Mouse (Mus musculus) ES-E14 (cell line): ENCODE measurements around the gene Tmem132c. TPM values are rescaled to one million over a fixed set of nuclear protein-coding genes. Genes with fewer than 3 reads are reported as not detected.

Experiments used
- DNase-seq: peaks from one replicate; pipeline ENCODE4 v3.0.0-alpha.2; 2013; ENCODE audit warnings: low read depth, low spot score
- H3K27ac ChIP-seq: 2 replicates; pipeline ENCODE4 v1.5.1; 2012; ENCODE audit warnings: low read depth, mild to moderate bottlenecking, low read length, moderate library complexity, mixed read lengths; ENCODE audit not compliant: poor library complexity, insufficient read depth, severe bottlenecking
- H3K36me3 ChIP-seq: 2 replicates; pipeline ENCODE4 v1.6.1; 2012; ENCODE audit warnings: mild to moderate bottlenecking, low read length, moderate library complexity, mixed read lengths; ENCODE audit not compliant: control insufficient read depth, poor library complexity, insufficient read depth, severe bottlenecking
- H3K4me1 ChIP-seq, 2 experiments: fragments of 150-350 bp in 1 of 2; sonication (generic) in 1 of 2; 2 replicates each; pipeline ENCODE4 v1.6.1; 2012; ENCODE audit warnings: low read length in 2 of 2, mild to moderate bottlenecking in 1 of 2, mixed read lengths in 1 of 2; ENCODE audit not compliant: control insufficient read depth in 2 of 2, insufficient read depth in 2 of 2, poor library complexity in 1 of 2
- H3K4me3 ChIP-seq, 2 experiments: fragments of 150-350 bp in 1 of 2; sonication (generic) in 1 of 2; 2 replicates each; pipeline ENCODE4 v1.5.1; 2012; ENCODE audit warnings: low read length in 2 of 2, low read depth in 1 of 2, mild to moderate bottlenecking in 1 of 2, mixed read lengths in 1 of 2; ENCODE audit not compliant: insufficient read depth in 1 of 2, poor library complexity in 1 of 2, severe bottlenecking in 1 of 2
- H3K9ac ChIP-seq: 2 replicates; pipeline ENCODE4 v1.6.1; 2012; ENCODE audit warnings: low read depth, mild to moderate bottlenecking, low read length, mixed read lengths; ENCODE audit not compliant: poor library complexity, insufficient read depth, severe bottlenecking
- H3K9me3 ChIP-seq: fragments of 150-350 bp; sonication (generic); 2 replicates; pipeline ENCODE4 v1.6.1; 2012; ENCODE audit warnings: low read depth, mild to moderate bottlenecking, low read length; ENCODE audit not compliant: control insufficient read depth, insufficient read depth
- CHD2 ChIP-seq: IDR thresholded peaks from 2 replicates; pipeline ENCODE4 v1.6.1; 2014; ENCODE audit warnings: mild to moderate bottlenecking, low read depth, low read length, inconsistent platforms
- HCFC1 ChIP-seq: IDR thresholded peaks from 2 replicates; pipeline ENCODE4 v1.6.1; 2012; ENCODE audit warnings: low read length, inconsistent platforms, borderline replicate concordance; ENCODE audit not compliant: insufficient read depth
- MAFK ChIP-seq: IDR thresholded peaks from 2 replicates; pipeline ENCODE4 v1.6.1; 2014; ENCODE audit warnings: mild to moderate bottlenecking, low read depth, low read length, inconsistent platforms; ENCODE audit not compliant: insufficient read depth
- ZC3H11A ChIP-seq: IDR thresholded peaks from 2 replicates; pipeline ENCODE4 v1.6.1; 2012; ENCODE audit warnings: low read depth, mild to moderate bottlenecking, inconsistent platforms, low read length, borderline replicate concordance
- ZNF384 ChIP-seq: IDR thresholded peaks from 2 replicates; pipeline ENCODE4 v1.6.1; 2012; ENCODE audit warnings: low read depth, low read length, inconsistent platforms
- in situ Hi-C, 2 experiments: fragments of 600-800 bp; cut with MboI; formaldehyde crosslinking; loops; one replicate each; pipeline ENCODE4 v1.15.1; 2025; ENCODE audit warnings: low sequenced_read_pairs in 2 of 2, inconsistent platforms in 1 of 2; ENCODE audit not compliant: unreplicated experiment in 2 of 2
- total RNA-seq: library from RNA; depleted of rRNA; stranded (reverse); fragments of 300-350 nt; gene quantifications from 2 replicates; pipeline ENCODE4 v1.2.3, GENCODE M21; 2012

Gene Tmem132c
- total RNA-seq, 1 experiment = 0.71 TPM

DNA sequence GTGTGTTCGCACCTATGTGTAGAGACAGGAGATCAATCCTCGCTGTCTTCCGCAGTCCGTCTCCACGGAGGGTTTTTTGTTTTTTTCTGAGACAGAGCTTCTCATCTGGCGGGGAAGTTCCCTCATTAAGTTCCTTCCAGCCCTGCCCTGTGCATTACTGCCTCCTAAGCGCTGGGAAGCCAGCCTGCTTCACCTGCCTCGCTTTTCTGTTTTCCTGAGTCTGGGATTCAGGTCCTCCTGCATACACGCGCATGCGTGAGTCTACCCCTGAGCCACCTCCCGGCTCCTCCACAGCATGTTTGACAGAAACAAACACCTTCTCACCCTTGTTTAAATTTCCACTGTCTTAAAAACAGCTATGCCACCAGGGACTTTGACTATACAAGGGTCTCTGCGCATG is 2.0 kb downstream of the Tmem132c start:
- in situ Hi-C loops = no loop called here
- H3K4me1 ChIP-seq = no peaks in the 10 kb centered on the region
- H3K27ac ChIP-seq = no peak overlapping the region
- no peaks in the 10 kb centered on the region for H3K9me3 ChIP-seq
- H3K36me3 ChIP-seq = no peaks in the 10 kb centered on the region
- H3K4me3 ChIP-seq = no peak overlapping the region
- no peak overlapping the region for H3K9ac ChIP-seq
- no peak for DNase-seq
- TF ChIP-seq ZC3H11A (no peak), ZNF384 (no peak), HCFC1 (no peak), MAFK (no peak)

DNA sequence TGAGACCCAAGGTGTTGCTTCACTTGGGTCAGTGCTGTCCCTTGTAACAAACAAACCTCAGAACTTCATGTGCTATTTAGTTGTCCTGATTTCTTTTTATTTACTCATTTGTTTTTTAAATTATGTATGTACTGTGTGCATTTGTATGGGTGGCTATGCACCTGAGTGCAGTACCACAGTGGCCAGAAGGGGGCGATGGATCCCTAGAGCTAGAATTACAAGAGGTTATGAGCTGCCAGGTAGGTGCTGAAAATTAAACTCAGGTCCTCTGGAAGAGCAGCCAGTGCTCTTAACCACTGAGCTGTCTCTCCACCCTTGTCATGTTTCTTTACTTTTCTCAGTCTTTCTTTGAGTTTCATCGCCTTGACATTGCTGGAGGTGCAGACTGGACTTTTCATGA is 11.7 kb downstream of the Tmem132c start:
- no peak for TF ChIP-seq ZC3H11A
- H3K9ac ChIP-seq = no peak overlapping the region
- H3K4me3 ChIP-seq = no peak overlapping the region
- DNase-seq = no peak
- H3K9me3 ChIP-seq = no peaks in the 10 kb centered on the region
- no peaks in the 10 kb centered on the region for H3K4me1 ChIP-seq
- H3K36me3 ChIP-seq = no peaks in the 10 kb centered on the region
- in situ Hi-C loops = no loop called here
- H3K27ac ChIP-seq = no peak overlapping the region

DNA sequence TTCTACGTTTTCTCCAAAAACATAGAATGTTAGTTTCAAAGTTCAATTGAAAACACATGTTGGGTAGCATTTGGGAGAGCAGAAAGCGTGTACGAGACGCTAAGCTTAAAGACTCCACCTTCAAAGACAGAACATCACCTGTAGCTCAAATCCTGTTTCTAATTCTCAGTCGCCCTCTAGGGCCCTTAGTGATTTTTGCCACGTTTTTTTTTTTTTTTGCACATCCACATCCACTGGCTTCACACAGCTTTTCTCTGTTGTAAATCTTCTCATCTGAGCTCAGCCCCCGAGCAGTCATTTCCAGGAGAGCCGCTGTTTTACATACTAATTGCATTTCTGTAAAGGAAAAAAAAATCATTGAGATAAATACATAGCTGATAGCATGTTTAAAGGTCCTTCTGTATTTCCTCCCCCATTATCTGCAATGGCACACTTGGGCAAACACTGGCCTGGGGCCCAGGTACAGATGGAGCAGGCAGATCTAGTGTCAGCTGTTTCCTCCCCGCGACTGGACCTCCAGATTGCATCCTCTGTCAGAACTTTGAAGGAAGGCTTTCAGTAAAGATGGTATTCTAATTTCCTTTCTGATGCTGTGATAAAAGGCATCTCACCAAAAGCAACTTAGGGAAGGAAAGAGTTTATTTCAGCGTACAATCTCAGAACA is 15.5 kb downstream of the Tmem132c start:
- in situ Hi-C loops = no loop called here
- Histone ChIP-seq H3K27ac (no peak overlapping the region), H3K9me3 (no peaks in the 10 kb centered on the region), H3K4me1 (no peaks in the 10 kb centered on the region), H3K36me3 (no peaks in the 10 kb centered on the region), H3K4me3 (no peak overlapping the region), H3K9ac (no peak overlapping the region)
- no peak for DNase-seq
- TF ChIP-seq CHD2 (no peak), ZNF384 (peak; percentile 88)

DNA sequence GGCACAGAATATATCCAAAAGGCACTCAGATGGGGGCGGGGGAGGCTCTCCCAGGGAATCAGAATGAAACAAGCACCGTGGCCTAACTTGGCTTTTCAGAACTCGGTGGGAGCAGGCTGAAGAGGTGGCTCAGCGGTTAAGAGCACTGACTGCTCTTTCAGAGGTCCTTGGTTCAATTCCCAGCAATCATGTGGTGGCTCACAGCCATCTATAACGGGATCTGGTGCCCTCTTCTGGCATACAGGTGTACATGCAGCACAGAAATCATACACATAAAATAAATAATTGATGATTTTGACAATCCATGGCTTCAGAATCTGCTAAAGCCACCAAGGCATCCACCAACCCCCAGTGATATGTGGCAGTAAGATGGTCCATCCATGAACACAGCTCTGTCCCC is 20.5 kb downstream of the Tmem132c start:
- H3K27ac ChIP-seq = no peak overlapping the region
- no peaks in the 10 kb centered on the region for H3K36me3 ChIP-seq
- no peak overlapping the region for H3K4me3 ChIP-seq
- H3K9ac ChIP-seq = no peak overlapping the region
- no peak for DNase-seq
- TF ChIP-seq ZNF384 (no peak), HCFC1 (no peak)
- no peaks in the 10 kb centered on the region for H3K9me3 ChIP-seq
- in situ Hi-C loops = no loop called here
- no peaks in the 10 kb centered on the region for H3K4me1 ChIP-seq

DNA sequence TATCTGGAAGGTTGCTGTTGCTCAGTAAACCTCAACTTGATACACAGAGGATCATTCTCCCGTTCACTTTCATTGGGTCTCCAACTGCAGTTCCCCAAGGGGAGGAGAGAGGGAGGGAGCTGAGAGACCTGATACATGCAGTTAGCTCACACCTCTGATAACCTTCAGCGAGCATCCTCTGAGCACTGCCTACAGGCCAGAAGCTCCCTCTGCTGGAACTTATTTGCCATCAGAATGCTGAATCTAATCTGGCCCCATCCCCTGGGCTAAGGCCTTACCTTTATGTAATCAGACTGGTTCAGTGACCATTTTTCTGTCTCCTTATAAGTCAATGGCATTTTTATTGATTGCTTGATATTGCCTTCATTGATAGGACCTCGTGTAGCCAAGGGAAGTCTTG is 29.5 kb downstream of the Tmem132c start:
- in situ Hi-C loops = no loop called here
- H3K27ac ChIP-seq = no peak overlapping the region

More for the DNA sequence above, 29.5 kb downstream of the Tmem132c start:
- no peaks in the 10 kb centered on the region for H3K9me3 ChIP-seq
- no peak overlapping the region for H3K9ac ChIP-seq
- H3K4me1 ChIP-seq = no peaks in the 10 kb centered on the region
- no peak for DNase-seq
- no peak overlapping the region for H3K4me3 ChIP-seq
- H3K36me3 ChIP-seq = no peaks in the 10 kb centered on the region
- TF ChIP-seq MAFK (no peak), CHD2 (no peak), ZNF384 (no peak), HCFC1 (no peak), ZC3H11A (no peak)
